Mouse (Mus musculus) left cerebral cortex, adult 8-10 months (tissue): ENCODE results near the gene Anpep. TPM values are rescaled to one million over a fixed set of nuclear protein-coding genes. Genes with fewer than 3 reads are reported as not detected.

Source experiments
- DNase-seq, 2 experiments: peaks; one replicate each; pipeline ENCODE4 v3.0.0; 2022; ENCODE audit warnings: low spot score in 2 of 2
- total RNA-seq, 4 experiments: library from RNA; stranded (reverse); gene quantifications; 2 replicates each; pipeline ENCODE4 v1.2.4; 2022

Gene Anpep
- total RNA-seq: 1 to 10 TPM; 5.8 to 9.4 (median 7.2) TPM

DNA sequence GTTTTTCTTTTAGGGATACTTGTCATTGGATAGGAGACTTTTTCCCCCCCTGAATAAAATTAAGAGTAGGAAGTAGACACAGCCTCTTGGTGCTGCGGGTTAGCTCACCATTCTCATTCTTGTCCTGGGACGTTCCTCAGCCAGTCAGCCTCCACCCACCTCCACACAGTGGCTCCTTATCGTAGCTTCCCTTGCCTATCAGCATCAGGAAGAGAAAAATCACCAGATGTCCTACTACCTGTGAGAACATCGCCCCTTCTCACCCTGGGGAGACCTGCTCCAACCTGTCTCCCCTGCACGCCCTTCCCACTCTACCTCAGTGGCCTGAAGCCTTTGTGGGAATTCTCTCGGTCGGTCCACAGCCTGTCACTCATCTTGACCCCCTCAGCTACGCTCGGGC lies at the start of gene Anpep:
Gene Anpep (minus strand): TSS at position 249 of the 400 bp plus-strand sequence.
- no peak for DNase-seq

DNA sequence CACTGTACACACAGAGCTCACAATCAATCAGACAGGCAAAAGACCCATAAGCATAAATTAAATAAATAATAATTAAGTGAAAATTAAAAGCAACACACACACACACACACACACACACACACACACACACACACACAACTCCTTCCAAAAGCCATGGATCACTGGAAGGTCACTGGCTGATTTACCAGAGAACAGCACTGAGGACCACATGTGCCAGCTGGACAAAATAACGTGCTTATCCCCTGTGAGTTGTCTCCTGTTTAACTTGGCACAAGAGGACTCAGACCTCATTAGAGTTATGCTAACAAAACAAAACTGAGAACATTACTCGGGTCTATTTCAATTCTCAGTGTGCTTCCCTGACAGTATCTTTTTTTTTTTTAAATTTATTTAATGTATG lies 46.5 kb upstream of the Anpep start:
- no peak for DNase-seq

DNA sequence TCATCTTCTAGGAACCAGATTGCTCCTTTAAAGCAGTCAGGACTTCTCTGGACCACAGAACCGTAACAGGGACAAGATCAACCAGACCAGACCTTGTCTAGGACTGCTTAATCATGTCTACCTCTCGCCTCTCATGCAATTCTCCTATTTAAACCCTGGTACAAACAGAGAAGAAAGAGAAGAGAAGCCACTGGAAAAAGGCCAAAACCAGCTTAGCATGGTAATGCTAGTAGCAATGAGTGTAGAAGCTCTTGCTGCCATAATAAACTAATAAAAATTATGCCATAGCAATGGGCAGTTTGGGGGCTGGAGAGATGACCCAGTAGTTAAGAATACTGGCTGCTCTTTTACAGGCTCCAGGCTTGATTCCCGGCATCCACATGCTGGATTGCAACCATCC lies 46.1 kb upstream of the Anpep start:
- DNase-seq: no peak

DNA sequence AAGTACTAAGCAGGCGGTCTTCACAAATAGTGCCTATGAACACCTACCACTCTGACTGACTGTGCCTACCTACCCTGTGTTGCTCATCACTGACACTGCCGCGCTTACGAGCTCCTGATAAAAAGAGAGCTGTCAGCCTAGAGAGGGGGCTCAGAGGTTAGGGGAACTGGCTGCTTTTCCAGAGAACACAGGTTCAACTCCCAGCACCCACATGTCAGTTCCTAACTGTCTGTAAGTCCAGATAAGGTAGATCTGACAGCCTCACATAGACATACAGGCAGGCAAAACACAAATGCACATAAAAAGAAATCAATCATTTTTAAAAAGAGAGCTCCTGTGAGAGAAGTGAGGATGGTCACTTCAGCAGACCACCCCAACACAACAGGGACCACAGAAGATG lies 44.3 kb upstream of the Anpep start:
- DNase-seq: no peak

DNA sequence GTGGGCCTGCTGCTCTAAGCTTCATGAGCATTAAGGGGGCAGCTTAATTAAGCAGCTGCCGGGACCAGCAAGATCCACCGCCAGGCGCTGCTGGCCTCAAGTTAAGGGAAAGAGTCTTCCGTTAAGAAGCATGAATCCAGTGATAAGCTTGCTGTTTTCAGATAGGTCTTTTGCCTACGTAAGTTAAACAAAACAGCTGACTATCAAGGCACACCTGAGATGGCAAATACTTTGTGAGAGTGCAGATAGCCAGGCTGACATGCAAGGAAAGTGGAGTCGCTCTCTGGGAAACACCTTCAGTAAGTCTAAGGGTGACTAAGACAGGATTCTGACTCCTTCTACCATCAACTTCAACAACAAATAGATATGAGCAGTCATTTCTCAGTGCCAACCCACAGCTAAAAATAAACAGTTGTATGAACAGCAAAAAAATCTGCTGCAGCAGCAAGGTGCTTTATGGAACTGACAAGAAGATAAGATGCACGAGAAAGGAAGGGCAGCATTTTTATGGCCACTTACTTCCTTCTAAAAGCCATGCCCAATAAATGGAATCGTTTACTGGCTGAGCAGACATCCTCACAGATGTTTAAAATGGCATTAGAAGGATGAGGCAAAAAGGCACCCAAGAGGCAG lies 42.4 kb upstream of the Anpep start:
- no peak for DNase-seq

DNA sequence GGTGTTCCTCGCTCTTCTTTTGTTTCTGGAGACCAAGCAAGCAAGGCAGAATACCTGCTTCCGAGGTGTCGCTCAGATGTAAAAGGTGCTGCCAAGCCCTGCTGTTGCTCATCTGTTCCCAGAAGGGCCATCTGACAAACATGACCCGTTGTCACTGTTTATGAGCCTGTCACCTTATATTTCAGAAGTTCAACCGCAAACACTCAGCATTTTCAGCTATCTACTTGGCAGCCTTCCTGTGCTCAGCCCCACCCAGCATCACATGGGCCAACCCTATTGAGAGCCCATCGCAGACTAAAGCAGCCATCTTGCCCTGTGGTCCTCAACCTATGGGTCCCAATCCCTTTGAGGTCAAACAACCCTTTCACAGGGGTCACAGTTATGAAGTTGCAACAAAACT lies 39.9 kb upstream of the Anpep start:
- no peak for DNase-seq

DNA sequence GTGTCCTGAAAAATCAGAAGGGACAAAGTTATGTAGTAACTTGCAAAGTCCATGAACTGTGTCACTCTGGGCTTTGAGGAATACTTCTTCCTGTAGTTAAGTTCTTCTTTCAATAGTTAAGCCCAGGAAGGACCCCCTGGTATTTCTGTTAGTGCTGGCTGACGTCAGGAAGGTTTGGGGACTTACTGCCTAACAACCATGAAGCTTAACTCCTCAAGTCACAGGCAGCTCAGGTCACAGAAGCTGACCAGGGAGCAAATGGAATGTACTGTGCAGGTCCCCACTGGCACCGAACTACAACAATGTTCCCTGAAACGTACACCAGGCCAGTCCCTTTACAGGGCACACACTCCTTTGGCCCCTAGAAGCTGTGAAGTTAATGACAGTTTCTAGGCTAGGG lies 34.4 kb upstream of the Anpep start:
- DNase-seq: no peak

DNA sequence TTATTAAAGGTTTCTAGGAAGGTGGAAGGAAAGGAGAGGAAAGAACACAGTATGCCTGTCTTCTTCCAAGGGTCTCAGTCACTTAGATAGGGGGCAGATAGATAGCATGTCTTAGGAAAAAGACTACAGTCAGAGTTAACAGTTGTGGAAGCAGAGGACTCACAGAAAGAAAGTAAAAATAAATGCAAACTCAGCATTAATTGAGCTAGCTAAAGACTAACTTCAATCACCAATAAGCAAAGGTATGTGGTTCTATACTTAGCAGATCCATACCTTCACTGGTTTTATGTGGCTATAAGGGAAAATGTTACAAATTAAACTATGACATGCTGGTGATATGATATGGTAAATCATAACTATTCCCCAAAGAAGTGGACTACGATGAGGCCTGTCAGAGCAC lies 33.9 kb upstream of the Anpep start:
- DNase-seq: no peak

DNA sequence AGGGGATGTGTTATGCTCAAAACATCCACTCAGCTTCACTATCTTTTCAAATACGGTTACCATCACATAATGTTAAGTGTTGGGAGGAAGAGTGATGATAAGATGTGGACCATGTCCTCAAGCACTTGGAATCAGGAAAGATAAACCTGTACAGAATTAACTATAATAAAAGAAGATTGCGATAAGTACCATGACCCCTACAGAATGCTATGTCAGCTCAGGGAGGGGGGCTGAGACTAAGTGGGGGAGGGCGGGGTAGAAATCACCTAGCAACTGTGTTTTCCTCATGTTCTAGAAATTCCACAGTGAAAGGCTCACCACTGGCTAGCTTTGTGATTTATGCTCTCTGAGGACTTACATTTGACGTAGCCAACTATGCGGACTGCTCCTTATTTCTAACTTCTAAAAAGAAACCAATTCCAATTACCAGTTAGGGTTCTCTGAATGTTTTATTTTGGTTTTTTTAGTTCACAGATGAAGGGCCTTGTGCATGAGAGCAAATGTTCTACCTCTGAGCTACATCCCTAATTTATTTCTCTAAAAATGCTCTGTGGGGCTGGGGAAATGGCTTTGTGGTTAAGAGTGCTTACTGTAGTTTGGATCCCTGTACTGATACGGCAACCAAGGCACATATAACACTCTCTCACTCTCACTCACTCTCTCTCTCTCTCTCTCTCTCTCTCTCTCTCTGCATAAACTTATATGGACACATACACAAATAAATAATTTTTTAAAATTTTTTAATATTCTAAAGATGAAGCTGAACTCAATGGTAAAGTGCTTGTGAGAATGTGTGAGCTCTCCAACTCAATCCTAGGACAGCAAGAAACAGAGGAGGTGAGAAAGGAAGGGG lies 31.9 kb upstream of the Anpep start:
- no peak for DNase-seq

DNA sequence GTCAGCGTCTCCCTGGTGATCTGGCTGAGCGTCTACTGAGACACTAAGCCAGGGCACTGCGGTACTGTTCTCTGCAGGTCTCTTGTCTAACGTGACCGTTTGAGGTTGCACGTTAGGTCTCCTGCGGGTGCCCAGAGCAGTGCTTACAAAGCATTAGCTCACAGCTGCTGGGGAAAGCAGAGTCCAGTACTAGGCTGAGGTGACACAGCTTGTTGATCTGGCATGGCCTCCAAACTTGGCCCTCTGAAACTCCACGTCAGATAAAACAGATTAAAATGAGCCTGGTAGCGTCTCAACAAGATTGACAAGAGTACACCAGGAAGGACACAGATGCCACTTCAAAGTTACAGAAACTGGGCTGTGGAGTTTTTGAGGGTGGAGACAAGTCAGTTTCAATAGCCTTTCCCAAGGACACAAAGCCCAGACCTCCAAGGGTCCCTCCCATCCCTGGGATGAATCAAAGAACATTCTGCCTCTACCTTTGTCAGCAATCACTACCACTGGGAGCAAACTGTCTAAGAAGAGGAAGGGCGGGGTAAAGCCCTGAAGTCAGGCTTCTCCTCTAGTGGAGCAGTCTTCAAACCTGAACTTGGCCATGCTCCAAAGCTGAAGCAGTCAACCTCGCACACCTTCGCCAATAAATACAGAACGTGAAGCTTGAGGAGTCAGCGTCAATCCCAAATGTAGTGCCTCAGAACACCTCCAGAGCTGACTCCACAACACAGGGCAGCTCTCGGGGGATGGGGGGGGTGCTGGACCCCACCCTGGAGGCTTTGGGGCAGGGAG lies 29.8 kb upstream of the Anpep start:
- DNase-seq: no peak

DNA sequence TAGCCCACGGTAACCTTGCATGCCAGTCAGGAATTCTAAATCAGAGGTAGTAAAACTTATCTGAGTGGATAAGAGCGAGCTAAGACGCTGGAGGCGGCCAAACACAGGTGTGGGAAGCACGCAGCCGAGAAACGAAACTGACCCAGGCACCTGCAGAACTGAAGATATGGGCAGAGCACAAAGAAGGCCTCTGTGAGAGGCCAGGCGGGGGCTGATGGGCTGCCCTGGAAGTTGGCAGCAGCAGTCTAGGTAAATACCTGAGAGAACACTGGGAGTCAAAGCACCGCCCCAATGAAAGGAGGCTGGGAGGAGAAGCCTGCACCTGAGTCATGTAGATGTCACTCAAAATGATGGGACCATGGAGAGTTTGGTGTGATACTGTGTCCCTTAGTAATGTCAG lies 27.7 kb upstream of the Anpep start:
- DNase-seq: no peak

DNA sequence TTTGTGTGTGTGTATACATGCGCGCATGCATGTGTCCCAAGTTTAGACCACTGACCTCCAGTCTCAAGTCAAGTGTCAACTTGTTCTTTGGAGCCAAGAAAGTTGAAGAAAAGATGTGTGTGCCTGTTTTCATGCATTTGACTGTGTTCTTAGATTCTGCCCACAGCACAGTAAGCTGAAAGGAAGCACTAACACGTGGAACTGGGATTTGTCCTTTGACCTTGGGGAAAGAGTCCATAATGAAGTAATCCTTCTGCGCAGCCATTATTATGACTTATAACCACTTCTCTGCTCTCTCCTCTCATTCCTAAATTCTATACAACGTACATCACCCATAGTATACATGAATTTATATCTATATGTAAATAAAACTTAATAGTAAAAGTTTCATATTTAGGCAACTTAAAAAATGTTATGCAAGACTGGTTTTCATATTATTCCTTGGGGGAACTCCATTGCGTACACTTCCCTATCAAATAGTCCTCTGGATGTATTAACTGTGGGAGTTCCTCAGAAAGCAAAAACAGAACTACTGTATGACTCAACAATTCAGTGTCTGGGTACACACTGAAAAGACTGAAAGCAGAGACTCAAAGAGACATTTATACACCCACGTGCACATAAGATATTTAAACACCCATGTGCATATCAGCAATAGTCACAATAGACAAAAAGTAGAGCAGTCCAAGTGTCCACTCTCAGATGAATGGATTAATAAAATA lies 22.9 kb upstream of the Anpep start:
- DNase-seq: no peak

DNA sequence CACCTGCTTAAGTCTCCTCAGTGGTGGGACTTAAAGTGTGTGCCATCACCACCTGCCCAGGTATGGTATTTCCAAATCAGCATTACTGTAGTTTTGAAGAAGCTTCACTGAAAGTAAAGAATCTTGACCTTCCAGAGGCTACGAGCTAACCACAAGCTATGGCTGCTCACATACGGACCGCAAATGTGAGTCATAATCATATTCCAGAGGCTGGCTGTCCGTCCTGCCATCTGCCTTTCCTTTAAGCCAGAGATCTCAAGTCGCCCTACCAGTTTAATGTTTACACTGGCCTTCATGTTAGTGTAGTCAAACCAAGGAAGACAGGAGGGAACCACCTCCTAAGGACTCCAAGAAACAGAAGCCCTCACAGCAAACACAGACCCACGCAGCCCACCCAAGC lies 21.0 kb upstream of the Anpep start:
- DNase-seq: no peak

DNA sequence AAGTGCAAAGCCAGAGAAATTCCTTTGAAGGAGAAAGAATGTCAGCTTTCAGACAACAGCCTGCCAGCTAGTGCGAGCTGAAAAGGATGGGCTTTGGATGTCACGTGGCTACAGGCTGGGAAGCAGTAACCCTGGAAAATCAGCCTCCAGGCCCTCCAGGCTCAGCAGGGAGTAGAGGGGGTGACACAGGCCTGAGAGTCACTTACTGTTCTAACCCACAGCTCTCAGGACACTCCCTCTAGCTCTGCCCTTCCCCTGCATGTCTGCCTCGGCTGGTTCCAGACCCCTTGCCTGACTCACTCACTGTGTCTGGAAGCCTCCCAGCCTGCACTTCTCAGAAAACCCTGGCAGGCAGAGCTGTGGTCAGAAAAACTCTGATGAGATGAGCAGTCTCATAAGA lies 20.1 kb upstream of the Anpep start:
- DNase-seq: no peak

DNA sequence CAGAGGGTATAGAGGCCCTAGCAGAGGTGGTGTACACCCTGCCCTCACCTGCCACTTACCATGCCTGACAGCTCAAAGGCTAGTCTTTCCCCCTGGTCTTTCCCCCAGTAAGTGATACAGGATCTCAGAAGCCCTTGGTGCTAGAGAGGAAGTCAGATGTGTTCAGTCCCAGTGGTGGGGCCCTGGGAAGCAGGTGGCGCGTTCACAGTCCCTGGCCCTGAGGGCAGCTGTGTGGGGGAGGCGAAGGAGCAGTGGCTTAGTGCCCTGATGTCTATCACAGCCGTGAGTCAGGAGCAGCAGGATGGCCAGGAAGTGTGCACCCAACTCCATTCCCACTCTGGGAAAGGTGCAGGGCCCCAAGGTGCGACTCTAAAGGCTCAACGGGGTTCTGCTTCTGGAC lies 19.2 kb upstream of the Anpep start:
- no peak for DNase-seq

DNA sequence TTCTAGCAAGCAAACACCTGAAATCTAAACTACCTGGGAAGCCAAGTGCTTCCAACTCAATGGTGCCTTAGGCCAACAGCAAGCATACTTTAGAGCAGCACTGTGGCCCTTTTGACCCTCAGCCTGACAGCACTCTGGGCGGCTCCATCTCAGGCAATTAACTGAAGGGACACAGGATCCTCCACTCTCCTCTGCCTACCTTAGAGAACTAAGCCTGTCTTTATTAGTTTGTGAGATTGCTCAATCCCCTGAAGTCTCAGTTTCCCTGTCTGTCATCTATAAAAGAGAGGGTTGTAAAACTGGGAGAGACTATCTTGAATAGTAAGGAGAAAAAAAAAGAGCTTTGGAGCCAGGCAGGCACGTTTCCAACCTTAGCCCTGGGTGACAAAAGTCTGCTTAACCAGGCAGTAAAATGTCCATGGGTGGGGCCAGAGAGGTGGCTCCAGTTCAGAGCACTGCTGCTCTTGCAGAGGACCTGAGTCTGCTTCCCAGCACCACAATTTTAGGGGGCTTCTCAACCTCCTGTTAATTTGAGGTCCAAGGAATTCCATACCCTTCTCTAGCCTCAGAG lies 17.7 kb upstream of the Anpep start:
- DNase-seq: no peak

DNA sequence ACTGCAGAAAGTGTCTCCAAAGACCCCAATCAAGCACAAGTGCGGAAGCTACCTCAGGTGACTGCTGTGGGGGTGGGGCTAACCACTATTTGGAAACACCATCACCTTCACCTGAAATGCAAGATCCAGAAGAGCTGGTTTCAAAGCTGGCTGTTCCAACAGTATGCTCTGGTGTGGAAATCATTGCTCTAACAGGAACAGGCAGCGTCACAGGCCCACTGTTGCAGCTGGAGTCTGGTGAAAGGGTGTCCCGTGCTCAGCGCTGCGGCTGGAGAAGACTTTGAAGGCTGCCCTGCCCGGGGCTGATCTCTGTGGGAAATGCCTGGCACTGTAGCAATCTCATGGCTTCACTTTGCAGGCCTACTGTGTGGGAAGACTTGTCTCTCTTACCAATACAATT lies 12.5 kb upstream of the Anpep start:
- no peak for DNase-seq

DNA sequence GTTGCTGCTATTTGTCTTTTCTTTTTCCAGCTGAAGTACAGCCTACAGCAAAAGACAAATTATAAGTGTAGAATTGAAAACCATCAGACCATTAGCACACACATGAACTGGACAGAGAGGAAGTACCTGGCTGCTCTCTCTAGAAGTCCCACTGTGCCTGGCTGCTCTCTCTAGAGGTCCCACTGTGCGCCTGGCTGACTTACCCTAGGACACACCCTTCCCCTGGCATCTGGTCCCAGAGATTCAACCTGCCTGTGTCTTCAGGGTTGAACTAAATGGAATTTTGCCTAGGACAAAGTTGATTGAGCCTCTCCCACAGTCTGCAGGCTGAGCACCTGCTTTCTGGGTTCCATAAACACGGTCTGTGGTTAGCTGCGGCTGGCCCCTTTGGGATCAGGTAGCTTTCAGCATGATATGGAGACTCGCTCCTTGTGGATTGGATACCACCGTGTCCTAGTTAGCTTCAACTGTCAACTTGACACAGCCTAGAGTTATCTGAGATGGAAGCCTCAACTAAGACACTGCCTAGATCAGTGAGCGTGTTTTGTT lies 11.0 kb upstream of the Anpep start:
- DNase-seq: no peak

DNA sequence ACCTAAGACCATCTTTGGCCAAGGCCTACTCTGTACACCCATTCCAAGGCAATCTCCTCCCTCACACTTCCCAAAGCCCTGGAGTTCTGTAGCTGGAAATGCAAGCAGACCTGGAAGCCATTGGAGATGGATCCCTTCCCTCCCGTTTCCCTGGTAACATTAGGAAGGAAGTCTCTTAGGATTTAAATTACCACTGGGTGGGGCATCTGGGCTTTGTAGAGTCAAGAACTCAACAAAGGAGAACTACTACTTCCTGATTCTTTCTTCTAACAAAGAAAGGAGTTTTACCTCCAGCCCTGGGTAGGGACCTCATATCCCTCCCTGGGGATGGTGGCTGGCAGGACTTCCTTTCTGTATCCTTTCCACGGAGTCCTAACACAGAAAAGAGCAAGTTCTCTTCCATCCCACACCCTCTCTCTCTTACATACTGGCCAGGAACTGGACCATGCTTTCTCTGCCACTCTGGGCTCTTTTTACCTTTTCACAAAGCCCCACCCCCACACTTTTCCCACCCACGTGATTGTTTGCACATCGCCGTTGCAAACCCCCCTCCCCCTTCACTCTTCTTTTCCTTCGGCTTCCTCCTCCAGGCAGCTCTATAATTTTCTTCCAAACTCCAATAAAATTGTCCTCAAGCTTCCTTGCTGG lies 8.3 kb upstream of the Anpep start:
- DNase-seq: no peak

DNA sequence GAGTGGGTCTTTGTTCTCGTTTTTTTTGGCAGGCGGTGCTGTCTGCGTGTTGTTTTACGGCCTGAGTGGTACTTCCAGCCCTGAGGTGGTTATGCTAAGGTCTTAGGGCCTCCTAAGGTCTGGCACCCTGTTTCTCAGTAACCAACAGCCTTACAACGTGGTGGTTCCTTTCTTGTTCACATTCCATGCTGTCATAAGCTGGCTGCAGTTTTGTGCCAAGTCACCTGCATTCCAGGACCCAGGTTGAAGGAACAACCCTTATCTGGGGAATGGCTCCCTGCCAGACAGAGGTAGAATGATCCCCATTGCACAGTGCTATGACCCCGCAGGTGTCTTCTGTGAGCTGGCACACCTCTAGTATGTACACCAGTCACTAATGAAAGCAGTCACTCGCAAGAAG lies 7.6 kb upstream of the Anpep start:
- DNase-seq: no peak

DNA sequence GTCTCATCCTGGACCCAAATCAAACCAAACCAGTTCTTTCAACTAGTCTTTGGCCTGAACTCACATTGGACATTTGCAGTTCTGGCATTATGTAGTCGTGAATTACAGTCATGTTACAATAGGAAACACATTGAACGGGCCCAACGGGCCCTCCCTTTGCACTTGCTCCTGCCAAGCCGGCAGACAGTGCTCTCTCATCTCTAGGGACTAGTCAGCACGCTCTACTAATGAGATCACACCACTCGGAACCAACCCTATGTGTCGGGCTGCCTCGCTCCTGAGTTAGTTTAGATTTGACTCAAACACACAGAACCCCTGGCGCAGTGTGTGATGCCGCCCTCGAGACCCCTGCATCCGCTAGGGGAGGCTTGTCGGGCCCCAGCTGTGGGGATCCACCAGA lies 7.0 kb upstream of the Anpep start:
- DNase-seq: no peak
